Mouse (Mus musculus): ENCODE measurements around the gene Adcy7. TPM values are rescaled to one million over a fixed set of nuclear protein-coding genes. Genes with fewer than 3 reads are reported as not detected.

The Adcy7 gene
- polyA plus RNA-seq, 1 experiment from 2014 or later = 21.3 TPM

GRCm38 (mm10) chr8:88254957-88255356 lies 17.2 kb upstream of the Adcy7 start:
- no peak overlapping the region for H3K27ac ChIP-seq (replicated peaks)
- WGBS (ENCODE audit: insufficient replicate concordance) = 76% methylated on average over 7 of the region's 7 CpGs
- H3K36me3 ChIP-seq (replicated peaks) = peaks cover 64% of the 10 kb centered on the region
- ATAC-seq (ENCODE audit: insufficient read depth) = no peak
- H3K4me2 ChIP-seq = no peak overlapping the region
- no peak overlapping the region for H3K4me3 ChIP-seq (replicated peaks)
- H3K9me3 ChIP-seq (replicated peaks) = no peaks in the 10 kb centered on the region
- H3K27me3 ChIP-seq = no peaks in the 10 kb centered on the region
- H3K4me1 ChIP-seq (replicated peaks) = 0 out of 2 replicates have a peak, but pooled peaks cover 4% of the 10 kb centered on the region
- no peak overlapping the region for H3K9ac ChIP-seq

GRCm38 (mm10) chr8:88258024-88258423 lies 14.2 kb upstream of the Adcy7 start:
- H3K27ac ChIP-seq (replicated peaks) = no peak overlapping the region
- WGBS (ENCODE audit: insufficient replicate concordance) = 55% methylated on average over 6 of the region's 6 CpGs

GRCm38 (mm10) chr8:88258544-88258943 lies 13.7 kb upstream of the Adcy7 start:
- Histone ChIP-seq H3K4me2 (no peak overlapping the region), H3K36me3 (replicated peaks) (peaks cover 40% of the 10 kb centered on the region), H3K27ac (replicated peaks) (no peak overlapping the region), H3K27me3 (no peaks in the 10 kb centered on the region), H3K9me3 (replicated peaks) (no peaks in the 10 kb centered on the region), H3K9ac (no peak overlapping the region), H3K4me3 (replicated peaks) (no peak overlapping the region), H3K4me1 (replicated peaks) (0 out of 2 replicates have a peak, but pooled peaks cover 4% of the 10 kb centered on the region)
- no peak for ATAC-seq (ENCODE audit: insufficient read depth)
- WGBS (ENCODE audit: insufficient replicate concordance) = 79% methylated on average over 11 of the region's 11 CpGs

More at GRCm38 (mm10) chr8:88258024-88258423, 14.2 kb upstream of the Adcy7 start:
- H3K9me3 ChIP-seq (replicated peaks) = no peaks in the 10 kb centered on the region
- no peak overlapping the region for H3K9ac ChIP-seq
- 0 out of 2 replicates have a peak, but pooled peaks cover 4% of the 10 kb centered on the region for H3K4me1 ChIP-seq (replicated peaks)
- no peaks in the 10 kb centered on the region for H3K27me3 ChIP-seq
- H3K4me2 ChIP-seq = no peak overlapping the region
- peaks cover 43% of the 10 kb centered on the region for H3K36me3 ChIP-seq (replicated peaks)
- H3K4me3 ChIP-seq (replicated peaks) = no peak overlapping the region
- ATAC-seq (ENCODE audit: insufficient read depth) = no peak

GRCm38 (mm10) chr8:88260466-88260980 lies 11.7 kb upstream of the Adcy7 start:
- no peaks in the 10 kb centered on the region for H3K9me3 ChIP-seq (replicated peaks)
- 78% methylated on average over 7 of the region's 7 CpGs for WGBS (ENCODE audit: insufficient replicate concordance)
- no peak for ATAC-seq (ENCODE audit: insufficient read depth)

GRCm38 (mm10) chr8:88262831-88263635 lies 9.2 kb upstream of the Adcy7 start:
- Histone ChIP-seq H3K4me2 (no peak overlapping the region), H3K4me3 (replicated peaks) (no peak overlapping the region), H3K27ac (replicated peaks) (no peak overlapping the region), H3K9me3 (replicated peaks) (no peaks in the 10 kb centered on the region), H3K36me3 (replicated peaks) (peaks cover 9% of the 10 kb centered on the region), H3K4me1 (replicated peaks) (no peaks in the 10 kb centered on the region), H3K27me3 (0 out of 2 replicates have a peak, but pooled peaks cover 2% of the 10 kb centered on the region), H3K9ac (no peak overlapping the region)
- no peak for ATAC-seq (ENCODE audit: insufficient read depth)
- WGBS (ENCODE audit: insufficient replicate concordance) = 66% methylated on average over 14 of the region's 14 CpGs

More at GRCm38 (mm10) chr8:88260466-88260980, 11.7 kb upstream of the Adcy7 start:
- no peaks in the 10 kb centered on the region for H3K27me3 ChIP-seq
- no peak overlapping the region for H3K4me2 ChIP-seq
- H3K4me3 ChIP-seq (replicated peaks) = no peak overlapping the region
- H3K36me3 ChIP-seq (replicated peaks) = peaks cover 26% of the 10 kb centered on the region
- H3K9ac ChIP-seq = no peak overlapping the region
- H3K4me1 ChIP-seq (replicated peaks) = 0 out of 2 replicates have a peak, but pooled peaks cover 4% of the 10 kb centered on the region
- no peak overlapping the region for H3K27ac ChIP-seq (replicated peaks)

GRCm38 (mm10) chr8:88265511-88265910 lies 6.7 kb upstream of the Adcy7 start:
- Histone ChIP-seq H3K4me3 (replicated peaks) (no peak overlapping the region), H3K9me3 (replicated peaks) (no peaks in the 10 kb centered on the region), H3K4me1 (replicated peaks) (no peaks in the 10 kb centered on the region), H3K4me2 (no peak overlapping the region), H3K27me3 (peaks cover 7% of the 10 kb centered on the region; the same call in 1 of the 2 replicates), H3K27ac (replicated peaks) (no peak overlapping the region), H3K9ac (no peak overlapping the region), H3K36me3 (replicated peaks) (peaks cover under 1% of the 10 kb centered on the region; the same call in 1 of the 2 replicates)
- ATAC-seq (ENCODE audit: insufficient read depth) = no peak
- 19% methylated on average over 2 of the region's 2 CpGs for WGBS (ENCODE audit: insufficient replicate concordance)

- Histone ChIP-seq H3K4me3 (replicated peaks) (no peak overlapping the region), H3K36me3 (replicated peaks) (no peaks in the 10 kb centered on the region), H3K9me3 (replicated peaks) (no peaks in the 10 kb centered on the region), H3K4me1 (replicated peaks) (peaks cover 3% of the 10 kb centered on the region; the same call in 1 of the 2 replicates), H3K9ac (no peak overlapping the region), H3K27me3 (peaks cover 7% of the 10 kb centered on the region; the same call in 1 of the 2 replicates), H3K27ac (replicated peaks) (no peak overlapping the region), H3K4me2 (no peak overlapping the region)
- WGBS (ENCODE audit: insufficient replicate concordance) = 48% methylated on average over 10 of the region's 10 CpGs
- no peak for ATAC-seq (ENCODE audit: insufficient read depth)
Measured at GRCm38 (mm10) chr8:88266170-88266800, 5.9 kb upstream of the Adcy7 start.

- Histone ChIP-seq H3K36me3 (replicated peaks) (no peaks in the 10 kb centered on the region), H3K27ac (replicated peaks) (no peak overlapping the region), H3K4me3 (replicated peaks) (no peak overlapping the region), H3K27me3 (peaks cover 9% of the 10 kb centered on the region; the same call in 1 of the 2 replicates), H3K9me3 (replicated peaks) (no peaks in the 10 kb centered on the region), H3K4me2 (no peak overlapping the region), H3K9ac (no peak overlapping the region), H3K4me1 (replicated peaks) (peaks cover 8% of the 10 kb centered on the region)
- ATAC-seq (ENCODE audit: insufficient read depth) = no peak
- 68% methylated on average over 14 of the region's 14 CpGs for WGBS (ENCODE audit: insufficient replicate concordance)
Measured at GRCm38 (mm10) chr8:88266801-88267403, 5.3 kb upstream of the Adcy7 start.

GRCm38 (mm10) chr8:88269107-88269875 lies 2.9 kb upstream of the Adcy7 start:
- Histone ChIP-seq H3K36me3 (replicated peaks) (no peaks in the 10 kb centered on the region), H3K27ac (replicated peaks) (no peak overlapping the region), H3K4me3 (replicated peaks) (no peak overlapping the region), H3K4me1 (replicated peaks) (peaks cover 32% of the 10 kb centered on the region), H3K9me3 (replicated peaks) (no peaks in the 10 kb centered on the region), H3K27me3 (peaks cover 27% of the 10 kb centered on the region; the same call in 1 of the 2 replicates), H3K9ac (no peak overlapping the region), H3K4me2 (no peak overlapping the region)
- ATAC-seq (ENCODE audit: insufficient read depth) = no peak
- WGBS (ENCODE audit: insufficient replicate concordance) = 51% methylated on average over 7 of the region's 7 CpGs

GRCm38 (mm10) chr8:88270086-88270485 lies 2.1 kb upstream of the Adcy7 start:
- WGBS (ENCODE audit: insufficient replicate concordance) = 53% methylated on average over 3 of the region's 3 CpGs
- Histone ChIP-seq H3K4me1 (replicated peaks) (peaks cover 40% of the 10 kb centered on the region), H3K27ac (replicated peaks) (no peak overlapping the region), H3K4me3 (replicated peaks) (no peak overlapping the region), H3K36me3 (replicated peaks) (no peaks in the 10 kb centered on the region), H3K9me3 (replicated peaks) (no peaks in the 10 kb centered on the region), H3K4me2 (no peak overlapping the region), H3K27me3 (peaks cover 27% of the 10 kb centered on the region; the same call in 1 of the 2 replicates), H3K9ac (no peak overlapping the region)
- ATAC-seq (ENCODE audit: insufficient read depth) = no peak

Data from liver, embryonic 15.5 days (tissue).